Mouse (Mus musculus) spleen, adult 12 weeks (tissue): ENCODE measurements around the gene Mllt6.
A peak's percentile ranks its signal among the peaks of the same experiment; 100 is the strongest.
"Not testable (repeated sequence)": the region's sequence is repeated elsewhere in the genome, so short reads cannot be mapped to it uniquely, and the experiment has no call there.

Source experiments
- DNase-seq: peaks from one replicate; pipeline ENCODE4 v3.0.0; 2022; ENCODE audit warnings: low spot score

Mllt6 gene

DNA sequence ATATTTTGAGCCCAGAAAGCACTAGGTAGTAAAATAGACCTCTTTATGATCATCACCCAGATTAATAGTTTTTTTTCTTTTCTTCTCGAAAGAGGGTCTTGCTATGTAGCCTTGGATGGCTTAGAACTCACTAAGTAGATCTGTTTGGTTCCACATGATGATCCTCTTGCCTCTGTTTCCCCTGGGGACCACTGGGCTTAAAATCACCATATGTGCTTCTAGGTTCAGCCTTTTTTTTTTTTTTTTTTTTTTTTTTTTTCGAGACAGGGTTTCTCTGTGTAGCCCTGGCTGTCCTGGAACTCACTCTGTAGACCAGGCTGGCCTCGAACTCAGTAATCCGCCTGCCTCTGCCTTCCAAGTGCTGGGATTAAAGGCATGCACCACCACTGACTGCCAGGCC lies 14.7 kb upstream of the Mllt6 start:
- not testable (repeated sequence) for DNase-seq

DNA sequence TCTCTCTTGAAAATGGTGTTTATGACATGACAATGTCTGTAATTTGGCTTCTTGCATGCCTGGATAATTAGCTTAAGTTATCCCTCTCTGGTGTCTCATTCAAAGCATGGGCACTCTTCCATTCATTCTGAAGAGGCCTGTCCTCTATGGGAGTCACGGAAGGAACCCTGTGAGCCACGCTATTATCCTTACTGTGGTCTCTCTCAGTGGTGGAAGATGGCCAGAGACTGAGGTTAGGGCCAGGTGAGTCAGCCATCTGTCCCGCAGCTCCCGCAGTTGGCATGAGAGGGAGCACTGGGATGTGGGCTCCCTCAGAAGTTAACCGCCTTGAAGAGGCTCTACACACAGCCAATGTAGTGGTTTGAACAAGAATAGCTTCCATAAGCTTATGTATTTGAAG lies 12.9 kb upstream of the Mllt6 start:
- no peak for DNase-seq

DNA sequence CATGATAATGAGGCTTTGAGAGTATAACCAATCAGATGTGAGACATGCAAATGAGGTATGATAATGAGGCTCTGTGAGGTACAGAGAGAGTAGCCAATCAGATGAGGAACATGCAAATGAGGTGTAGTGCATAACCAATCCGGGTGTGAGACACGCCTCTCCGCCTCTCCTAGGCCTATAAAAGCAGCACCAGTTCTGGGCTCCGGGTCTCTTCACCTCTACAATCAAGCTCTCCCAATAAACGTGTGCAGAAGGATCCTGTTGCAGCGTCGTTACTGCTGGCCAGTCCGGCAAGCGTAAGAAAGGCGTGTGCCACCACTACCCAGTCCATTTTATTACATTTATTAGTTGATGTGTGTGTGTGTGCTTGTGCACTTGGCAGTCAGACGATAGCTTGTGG lies 9.8 kb upstream of the Mllt6 start:
- DNase-seq, result not testable (repeated sequence)

DNA sequence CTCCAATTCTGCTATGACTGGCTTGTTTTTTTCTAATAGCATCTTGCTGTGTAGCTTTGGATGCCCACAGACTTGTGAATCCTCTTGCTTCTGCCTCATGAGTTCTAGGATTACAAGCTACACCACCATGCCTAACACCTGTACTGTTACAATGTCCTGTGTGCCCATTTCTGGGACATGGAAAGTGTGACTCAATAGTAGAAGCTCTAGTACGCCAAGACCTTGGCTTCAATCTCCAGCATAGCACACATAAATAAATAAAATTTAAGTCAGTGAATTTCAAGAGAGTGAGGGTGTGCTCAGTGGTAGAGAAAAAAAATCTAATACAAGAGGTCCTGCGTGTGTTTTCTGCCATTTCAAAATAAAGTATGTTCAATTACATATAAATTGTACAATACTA lies 9.0 kb upstream of the Mllt6 start:
- no peak for DNase-seq

DNA sequence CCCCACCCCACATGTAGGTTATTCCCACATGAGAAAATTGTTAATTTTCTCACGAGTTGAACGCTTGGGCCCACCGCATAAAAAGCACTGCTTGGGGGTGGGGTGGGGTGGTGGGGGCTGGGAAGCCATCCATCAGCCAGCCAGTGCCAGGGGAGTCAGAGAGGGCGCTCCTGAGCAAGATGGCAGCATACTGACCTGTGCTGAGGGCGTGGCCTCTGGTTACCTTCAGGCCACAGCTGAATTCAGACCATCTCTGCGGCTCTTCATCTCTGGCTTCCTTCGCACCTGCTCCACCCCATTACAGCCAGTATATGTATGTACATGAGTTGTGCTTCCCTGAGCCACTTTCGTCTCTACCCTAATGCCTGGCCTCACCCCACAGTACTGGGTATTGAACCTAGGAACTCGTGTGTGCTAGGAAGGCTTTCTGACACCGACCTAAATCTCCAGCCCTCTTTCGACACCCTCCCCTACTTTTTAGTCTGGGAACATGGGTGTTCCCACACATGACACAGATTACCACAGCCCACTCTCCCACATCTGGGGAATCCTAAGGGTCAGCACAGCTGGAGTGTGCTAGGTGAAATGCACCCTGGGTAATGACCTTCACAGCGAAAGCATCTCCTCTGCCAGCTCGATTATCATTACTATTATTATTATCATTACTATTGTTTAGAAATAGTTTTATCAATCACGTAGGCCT lies 6.8 kb upstream of the Mllt6 start:
- DNase-seq, result no peak

DNA sequence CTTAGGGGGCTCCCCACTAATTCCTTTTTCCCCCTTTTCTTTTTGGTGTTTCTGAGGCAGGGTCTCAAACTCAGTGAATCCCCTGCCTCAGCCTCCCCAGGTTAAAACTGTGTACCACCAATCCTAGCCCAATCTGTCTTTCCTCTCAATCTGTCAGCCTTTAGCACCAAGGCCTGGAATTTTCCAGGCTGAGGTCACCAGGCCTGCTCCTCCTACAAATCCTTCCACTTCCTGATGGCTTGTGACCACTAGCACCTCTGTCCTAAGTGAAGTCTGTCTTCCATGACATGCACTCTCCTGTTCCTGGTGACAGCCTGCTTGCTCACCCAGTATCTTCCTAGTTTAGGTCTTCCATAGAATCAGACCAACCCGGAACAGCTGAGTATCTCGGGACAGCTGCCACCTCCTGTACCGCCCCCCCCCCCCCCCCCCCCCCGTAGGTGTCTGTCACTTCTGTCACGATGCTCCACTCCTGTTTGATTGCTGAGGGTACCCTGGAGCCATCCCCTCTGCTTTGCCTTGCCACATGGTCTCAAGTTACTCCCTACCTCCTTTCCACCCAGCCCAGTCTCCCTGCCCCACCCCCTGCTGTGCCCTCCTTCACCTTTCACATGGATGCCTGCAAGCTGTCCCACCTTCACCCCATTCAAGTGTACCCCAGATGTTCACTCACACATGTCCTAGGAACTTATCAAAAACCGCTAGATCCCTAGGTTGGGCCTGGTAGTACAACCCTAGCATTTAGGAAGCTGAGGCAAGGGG lies 5.8 kb upstream of the Mllt6 start:
- DNase-seq, result no peak

DNA sequence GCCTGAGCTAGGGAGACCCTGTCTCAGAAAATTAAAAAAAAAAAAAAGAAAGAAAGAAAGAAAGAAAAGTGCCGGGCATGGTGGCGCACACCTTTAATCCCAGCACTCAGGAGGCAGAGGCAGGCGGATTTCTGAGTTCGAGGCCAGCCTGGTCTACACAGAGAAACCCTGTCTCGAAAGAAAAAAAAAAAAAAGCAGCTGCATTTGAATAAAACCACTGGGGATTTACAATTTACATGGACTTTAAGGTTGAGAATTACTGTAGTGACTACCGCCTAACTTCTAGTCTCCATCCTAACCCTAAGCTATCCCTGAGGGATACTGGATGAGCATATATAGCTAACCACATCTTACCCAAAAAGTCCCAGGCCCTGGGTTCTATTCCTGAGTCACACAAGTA lies 5.2 kb upstream of the Mllt6 start:
- DNase-seq, result not testable (repeated sequence)

DNA sequence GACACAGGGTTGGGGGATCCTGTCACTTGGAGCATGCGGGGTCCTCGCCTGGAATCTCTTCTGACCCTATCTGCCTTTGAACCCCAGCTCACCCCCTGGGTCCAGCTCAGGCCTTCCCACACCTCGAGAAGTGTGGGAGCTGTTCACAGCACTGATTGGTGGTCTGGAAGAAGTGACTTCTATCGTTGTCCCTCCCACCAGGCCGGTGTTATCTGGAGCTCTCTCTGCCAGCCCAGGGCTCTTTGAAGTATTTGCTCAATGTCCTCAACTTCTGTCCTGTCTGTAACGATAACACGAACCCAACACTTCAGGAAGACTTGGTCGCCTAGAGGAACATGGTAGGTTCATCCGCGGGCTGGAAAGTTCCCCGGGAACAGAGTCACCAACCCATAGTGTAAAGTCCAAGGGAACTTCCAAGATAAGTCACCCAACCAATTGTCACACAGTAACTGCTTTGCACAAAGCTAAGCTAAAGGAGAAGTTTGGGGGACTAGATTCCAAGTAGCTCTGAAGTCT lies 4.4 kb upstream of the Mllt6 start:
- DNase-seq, result no peak

DNA sequence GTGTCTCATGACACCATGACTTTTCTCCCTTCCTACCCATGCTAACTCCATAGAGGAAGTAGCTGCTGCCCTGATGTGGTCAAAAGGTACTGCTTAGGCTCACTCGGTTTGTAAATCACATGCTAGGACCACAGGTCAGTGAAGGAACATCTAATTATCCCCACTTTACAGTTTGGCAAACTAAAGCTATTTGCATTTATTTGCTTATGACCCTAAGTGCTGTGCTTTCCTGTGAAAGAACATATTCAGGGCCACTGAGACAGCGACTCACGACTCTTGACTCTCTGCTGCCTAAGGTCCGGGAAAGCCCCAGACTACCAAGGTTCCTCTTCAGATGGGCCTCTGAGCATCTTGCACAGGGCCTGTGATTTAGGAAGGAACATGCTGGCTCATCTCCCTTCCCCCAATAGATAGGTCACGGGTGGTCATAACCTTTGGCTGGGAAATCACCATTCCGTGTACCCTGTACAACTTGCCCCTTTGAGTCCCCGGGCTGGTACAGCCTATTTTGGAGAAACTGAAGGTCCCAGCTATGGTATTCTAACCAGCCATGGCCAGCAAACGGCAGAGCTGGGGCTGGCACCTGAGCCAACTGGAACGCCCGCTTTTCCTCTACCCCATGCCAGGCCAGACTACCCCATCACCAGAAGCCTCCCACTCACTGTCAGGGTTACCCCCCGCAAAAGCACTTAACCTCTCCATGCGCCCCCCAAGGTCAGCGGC lies 3.8 kb upstream of the Mllt6 start:
- DNase-seq, result peak; percentile 55

DNA sequence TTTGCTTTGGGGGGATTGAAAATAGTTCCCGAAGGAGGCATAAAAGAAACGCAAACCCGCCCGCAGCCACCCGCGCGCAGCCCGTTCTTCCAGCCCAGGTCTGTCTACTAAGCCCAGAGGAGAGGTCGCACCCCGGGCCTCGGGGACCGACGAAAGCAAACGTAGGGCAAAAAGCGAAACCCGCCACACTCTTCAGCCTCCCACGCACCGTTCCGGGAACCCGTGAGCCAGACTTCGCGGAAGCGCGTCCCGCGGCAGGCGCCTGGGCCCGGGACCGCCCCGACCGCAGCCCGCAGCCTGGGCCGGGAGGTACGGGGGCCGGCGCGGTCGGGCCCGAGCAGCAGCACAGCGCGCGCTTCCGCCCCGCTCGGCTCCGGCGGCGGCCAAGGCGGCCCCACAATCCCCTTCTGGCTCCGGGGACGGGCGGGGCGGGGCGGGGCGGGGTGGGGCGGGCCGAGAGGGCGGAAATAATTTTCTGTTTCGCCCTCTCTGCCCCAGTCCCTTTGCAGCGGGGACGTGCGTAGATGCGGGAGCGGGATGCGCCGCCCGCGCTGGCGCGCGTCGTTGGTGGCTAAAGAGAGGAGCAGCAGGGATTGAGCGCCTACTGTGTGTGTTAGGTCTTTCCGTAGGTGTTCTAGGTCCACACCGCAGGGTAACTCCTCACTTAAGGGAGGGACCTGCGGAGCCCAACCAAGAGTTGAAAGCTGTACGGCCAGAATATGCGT lies 3.1 kb upstream of the Mllt6 start:
- DNase-seq, result peak; percentile 41

DNA sequence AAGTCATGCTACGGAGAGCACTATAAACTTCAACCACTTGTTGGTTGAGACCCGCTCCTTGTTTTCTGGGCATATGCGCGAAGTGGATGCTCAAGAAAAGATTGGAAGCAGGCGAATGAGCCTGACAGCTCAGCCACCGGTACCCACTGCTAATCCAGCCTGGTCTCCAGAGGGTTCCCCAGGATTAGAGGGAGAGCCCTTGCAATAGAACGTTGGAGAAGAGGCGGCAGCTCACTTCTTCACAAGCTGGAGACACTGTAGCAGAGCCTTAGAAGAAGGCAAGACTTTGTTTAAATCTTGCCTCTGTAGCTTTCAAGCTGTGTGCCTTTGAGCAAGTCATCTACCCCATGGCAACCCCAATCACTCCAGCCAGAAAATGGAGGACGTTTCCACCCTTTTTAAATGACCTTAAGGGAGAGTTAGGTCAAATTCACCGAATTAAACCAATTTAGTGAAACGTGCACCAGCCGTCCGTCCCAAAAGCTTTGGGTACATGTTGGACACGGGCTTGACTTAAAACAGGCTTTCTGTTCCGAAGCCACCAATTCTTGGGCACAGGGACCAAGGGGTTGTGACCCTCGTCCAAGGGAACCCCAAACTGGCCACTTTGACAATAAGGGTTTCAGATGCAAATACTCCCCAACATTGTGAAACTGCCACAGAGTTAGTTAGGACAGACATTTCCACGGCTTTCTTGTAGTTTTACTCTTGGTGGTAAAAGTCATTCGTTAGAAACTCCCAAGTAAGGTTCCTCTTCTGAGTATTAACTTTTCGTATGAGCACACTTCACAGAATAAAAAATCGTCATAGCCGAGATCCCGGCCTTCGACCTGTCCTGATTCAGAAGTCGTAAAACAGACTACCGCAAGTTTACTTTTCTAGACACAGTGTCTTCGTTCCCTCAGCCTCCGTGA lies 2.2 kb upstream of the Mllt6 start:
- no peak for DNase-seq

DNA sequence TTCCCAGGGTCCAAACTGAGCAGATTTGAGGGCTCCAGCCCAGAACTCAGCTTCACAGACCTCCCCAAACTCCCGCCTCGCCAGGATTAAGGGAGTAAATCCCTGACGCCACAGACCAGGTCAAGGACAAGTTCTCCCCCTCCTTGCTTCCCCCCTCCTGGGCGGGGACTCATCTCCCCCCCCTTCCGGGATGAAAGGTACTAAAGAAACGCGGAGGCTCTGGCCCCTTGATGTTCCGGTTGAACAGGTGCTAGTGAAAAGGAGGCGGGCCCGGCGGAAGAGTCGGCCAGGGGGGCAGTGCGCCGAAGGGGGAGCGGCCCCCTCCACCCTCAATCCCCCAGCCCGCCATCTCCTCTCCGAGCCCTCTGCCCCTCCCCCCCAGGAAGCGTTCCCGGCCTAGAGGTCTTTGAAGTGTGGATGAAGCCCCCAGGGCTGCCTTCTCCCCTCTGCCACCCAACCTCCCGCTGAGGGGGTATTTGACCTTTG lies 1.5 kb upstream of the Mllt6 start:
- DNase-seq, result no peak

DNA sequence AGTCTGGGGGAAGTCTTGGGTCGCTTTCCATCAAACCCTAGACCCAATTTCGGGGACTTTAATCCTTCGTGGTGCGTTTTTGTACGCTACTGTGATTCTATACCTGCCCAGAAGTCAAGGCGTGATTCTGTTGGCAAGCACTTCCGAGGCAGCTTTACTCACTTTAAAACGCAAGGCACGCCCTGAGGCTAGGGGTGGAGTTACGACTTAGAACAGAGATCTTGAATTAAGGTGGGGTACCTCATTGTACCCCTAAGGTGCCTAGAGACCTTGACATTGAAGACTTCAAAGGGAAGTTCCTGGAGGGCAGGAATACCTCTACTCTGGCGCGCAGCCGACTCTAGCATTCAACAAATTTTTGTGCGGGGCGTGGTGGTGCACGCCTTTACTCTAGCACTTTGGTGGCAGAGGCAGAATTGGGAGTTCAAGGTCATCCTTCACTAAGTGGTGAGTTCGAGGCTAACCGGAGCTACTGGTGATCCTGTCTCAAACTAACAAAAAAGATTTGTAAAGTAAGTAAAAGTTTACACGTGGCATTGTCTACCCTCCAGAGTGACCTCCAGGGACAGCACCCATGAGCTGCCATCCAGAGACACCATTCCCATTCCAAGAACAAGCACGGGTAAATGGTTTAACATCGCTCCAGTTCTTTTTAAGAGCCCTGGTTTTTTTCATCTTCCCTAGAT lies 864 bp upstream of the Mllt6 start:
- no peak for DNase-seq

DNA sequence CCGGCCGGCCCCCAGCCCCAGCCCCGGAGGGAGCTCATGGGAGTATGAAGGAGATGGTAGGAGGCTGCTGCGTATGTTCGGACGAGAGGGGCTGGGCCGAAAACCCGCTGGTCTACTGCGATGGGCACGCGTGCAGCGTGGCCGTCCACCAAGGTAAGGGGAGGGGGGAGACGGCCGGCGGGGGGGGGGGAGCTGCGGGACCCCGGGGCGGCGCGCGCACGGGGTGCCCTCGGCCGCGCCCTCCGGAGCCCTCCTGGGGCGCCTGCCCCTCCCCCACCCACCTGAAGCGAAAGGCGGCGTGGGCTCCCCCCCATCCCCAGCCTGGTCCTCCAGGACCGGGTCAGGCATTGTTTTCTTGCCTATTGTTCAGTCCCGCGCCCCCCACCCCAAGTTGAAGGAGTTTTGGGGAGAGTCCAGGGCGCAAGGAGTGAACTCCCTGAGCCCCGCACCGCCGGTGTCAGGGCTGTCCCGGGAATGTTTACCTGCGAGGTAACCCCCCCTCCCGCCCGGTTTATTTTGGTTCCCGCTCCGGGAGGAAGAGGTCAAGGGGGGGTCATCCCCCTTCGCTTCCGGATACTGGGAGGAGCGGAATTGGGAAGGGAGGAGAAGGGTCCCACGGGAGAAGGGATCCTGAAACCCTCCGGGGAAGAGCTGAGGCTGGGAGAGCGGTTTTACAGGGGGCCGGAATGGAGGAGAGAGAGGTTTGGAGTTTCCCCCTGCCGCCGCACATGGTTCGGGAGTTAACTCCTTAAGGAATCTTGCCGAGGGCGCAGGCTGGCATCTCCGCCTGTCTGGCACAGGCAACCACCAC lies 519 bp downstream of the Mllt6 start:
- no peak for DNase-seq

DNA sequence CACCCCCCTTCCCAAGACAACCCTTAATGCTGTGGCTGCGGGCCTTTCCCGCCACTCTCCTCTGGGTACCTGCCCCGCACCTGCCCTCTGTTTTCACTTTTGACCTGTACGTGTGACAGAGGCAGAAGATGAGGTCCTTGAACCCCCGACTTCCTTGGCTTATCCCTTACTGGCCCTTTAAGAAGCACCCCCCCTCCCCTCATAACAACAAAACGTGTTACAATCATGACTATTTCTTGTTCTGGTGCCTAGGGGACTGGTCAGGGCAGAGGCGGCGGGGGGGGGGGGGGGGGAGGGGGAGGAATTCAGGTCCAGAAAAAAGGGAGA lies 1.1 kb downstream of the Mllt6 start:
- DNase-seq, result no peak

DNA sequence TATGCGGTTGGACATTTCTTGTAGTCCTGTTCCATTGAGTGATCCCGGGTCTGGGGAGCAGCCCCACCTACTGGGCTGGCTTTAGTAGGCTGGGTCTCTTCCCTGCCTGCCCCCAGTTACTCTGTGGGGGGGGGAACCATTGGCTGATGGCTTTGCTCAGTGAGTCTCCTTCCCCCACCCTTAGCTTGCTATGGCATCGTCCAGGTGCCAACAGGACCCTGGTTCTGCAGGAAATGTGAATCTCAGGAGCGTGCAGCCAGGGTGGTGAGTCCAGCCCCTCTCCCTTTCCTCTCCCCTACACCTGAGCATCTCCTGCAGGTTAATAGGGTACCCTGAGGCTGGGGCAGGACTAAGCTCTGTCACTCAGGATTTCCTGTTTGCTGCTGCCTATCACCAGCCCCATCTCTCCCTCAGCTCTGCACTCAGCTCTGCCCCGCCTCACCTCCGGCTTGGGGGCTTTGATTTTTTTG lies 1.6 kb downstream of the Mllt6 start:
- no peak for DNase-seq

DNA sequence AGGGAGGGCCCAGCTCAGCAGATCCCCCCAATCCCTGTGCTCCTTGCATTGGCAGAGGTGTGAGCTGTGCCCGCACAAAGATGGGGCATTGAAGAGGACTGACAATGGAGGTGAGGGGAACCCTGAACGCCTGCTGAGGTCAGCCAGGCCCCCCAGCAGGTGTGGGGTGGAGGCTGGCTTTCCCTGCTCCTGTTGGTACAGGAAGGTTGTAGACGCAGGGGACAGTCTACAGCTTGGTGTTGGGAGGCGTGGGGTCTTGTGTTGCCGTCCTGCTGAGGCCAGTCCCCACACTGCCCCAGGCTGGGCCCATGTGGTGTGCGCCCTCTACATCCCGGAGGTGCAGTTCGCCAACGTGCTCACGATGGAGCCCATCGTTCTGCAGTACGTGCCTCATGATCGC lies 2.2 kb downstream of the Mllt6 start:
- DNase-seq, result no peak

DNA sequence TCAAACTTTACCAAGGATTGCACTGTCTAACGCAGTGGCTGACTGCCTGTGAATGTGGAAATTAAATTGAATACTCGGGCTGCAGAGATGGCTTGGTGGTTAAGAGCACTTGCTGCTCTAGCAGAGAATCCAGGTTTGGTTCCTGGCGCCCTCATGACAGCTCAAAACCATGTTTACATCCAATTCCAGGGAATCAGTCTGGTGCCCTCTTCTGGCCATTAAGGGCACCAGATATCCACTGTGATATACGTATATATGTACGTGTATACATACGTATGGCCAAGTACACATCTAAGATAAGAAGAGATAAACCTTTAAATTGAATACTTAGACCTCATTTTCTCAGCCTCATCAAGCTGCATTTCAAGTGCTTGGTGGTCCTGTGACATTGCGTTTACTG lies 3.0 kb downstream of the Mllt6 start:
- DNase-seq, result no peak

DNA sequence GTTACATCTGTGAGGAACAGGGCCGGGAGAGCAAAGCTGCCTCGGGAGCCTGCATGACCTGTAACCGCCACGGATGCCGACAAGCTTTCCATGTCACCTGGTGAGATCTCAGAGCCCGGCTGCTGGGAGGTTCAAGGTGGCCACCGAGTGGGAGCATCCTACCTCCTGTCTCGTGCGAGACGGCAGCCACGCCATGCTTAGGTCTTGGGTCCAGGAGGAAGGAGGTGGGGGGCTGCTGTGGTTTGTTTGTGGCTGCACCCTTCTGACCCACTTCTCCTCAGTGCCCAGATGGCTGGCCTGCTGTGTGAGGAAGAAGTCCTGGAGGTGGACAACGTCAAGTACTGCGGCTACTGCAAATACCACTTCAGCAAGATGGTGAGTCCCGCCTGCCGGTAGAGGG lies 3.6 kb downstream of the Mllt6 start:
- no peak for DNase-seq

DNA sequence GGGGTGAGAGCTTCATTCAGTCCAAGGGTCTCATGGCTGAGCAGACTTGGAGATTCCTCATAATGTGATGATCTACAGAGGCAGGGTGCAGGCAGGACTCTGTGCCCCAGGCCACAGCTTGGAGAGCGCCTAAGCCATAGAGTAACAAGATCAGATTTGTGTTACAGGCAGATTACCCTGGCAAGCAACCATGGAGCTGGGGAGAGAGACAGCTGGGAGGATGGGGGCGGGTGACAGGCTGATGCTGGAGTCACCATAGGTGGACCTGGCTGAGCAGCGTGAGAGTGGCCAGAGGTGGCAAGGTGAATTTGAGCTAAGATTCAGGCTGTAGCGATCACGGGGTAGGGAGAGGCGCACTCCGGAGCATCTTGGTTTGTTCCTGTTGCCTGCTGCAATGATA lies 4.9 kb downstream of the Mllt6 start:
- no peak for DNase-seq
